ENCODE assay signal across 30 mouse cellular contexts in the genomic region with DNA sequence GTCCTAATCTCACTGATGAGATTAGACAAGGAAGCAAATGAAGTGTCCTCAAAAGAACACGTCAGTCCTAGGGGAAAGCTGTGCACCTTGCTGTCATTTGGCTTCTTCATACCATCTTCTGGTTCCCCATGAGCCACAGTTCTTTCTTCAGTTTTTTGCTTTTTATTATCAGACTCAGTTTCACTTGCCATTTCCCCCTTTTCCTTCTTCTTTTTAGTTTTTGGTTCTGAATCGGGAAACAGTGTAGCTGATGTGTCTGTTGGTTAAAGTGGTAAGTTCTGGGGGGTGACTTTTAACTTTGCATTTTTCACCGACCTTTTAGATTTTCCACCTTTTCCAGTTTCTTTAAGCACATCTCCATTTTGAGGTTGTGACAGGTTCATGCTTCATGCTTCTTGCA. TPM values are rescaled to one million over a fixed set of nuclear protein-coding genes. Genes with fewer than 3 reads are reported as not detected.
DNase-seq lines count a peak whose midpoint lies in the region; ATAC-seq and TF ChIP-seq lines count a peak whose summit lies in the region.
"Had no signal": no experiment of that assay in that cellular context is flagged by ENCODE, and none has a peak within 500 bp of the region (broad histone marks: within the 10 kb centered on the region; RNA-seq: fewer than 3 reads in every experiment).

A gene (plus strand): TSS at position 244 of the 400 bp plus-strand sequence.

- no peak for ATAC-seq in CD4-positive, CD25-positive, alpha-beta regulatory T cell, adult 4 months
- no peak for ATAC-seq in hematopoietic stem cell, adult 5-6 weeks (replicated peaks in 1 of 2; ENCODE audit: insufficient read depth in 1 of 2, low FRiP score in 2 of 2, low TSS enrichment in 1 of 2, low read depth in 1 of 2, poor library complexity in 2 of 2, severe bottlenecking in 2 of 2)
- ATAC-seq in monocyte, adult 5-6 weeks (replicated peaks; ENCODE audit: insufficient number of reproducible peaks, low FRiP score, low TSS enrichment, poor library complexity, severe bottlenecking): 0 out of 2 replicates have a peak, but pooled peaks have one; percentile 13
- ATAC-seq: forebrain, postnatal 0 days; hindbrain, postnatal 0 days; intestine, embryonic 16.5 days had no signal

- H3K4me1 ChIP-seq in bone marrow, adult 2 months (ENCODE audit: control insufficient read depth, insufficient read depth, low read length): peaks cover 3% of the 10 kb centered on the region
- H3K4me1 ChIP-seq: forebrain, embryonic 12.5 days; hindbrain, embryonic 12.5 days; lung, embryonic 15.5 days; neural tube, embryonic 15.5 days had no signal

- no peak within 1 kb of the TSS for H3K4me3 ChIP-seq in bone marrow, adult 2 months (replicated peaks; ENCODE audit: control insufficient read depth, low read depth, low read length)
- H3K4me3 ChIP-seq: forebrain, embryonic 12.5 days; hindbrain, embryonic 12.5 days; lung, embryonic 15.5 days; neural tube, embryonic 15.5 days had no signal

- no peak for TF ChIP-seq CTCF in bone marrow, adult 2 months (IDR thresholded peaks at IDR 0.05; ENCODE audit: control insufficient read depth, insufficient read depth, low read length)

- peak within 1 kb of the TSS; percentile 74 for H3K27ac ChIP-seq in bone marrow, adult 2 months (ENCODE audit: control insufficient read depth, insufficient read depth, low read depth, low read length, poor library complexity)
- H3K27ac ChIP-seq: forebrain, embryonic 12.5 days; hindbrain, embryonic 12.5 days; hindbrain, postnatal 0 days; kidney, postnatal 0 days; lung, embryonic 15.5 days; neural tube, embryonic 15.5 days had no signal

- DNase-seq in adrenal gland, adult 8-10 months: no peak
- DNase-seq in adipocyte (ENCODE audit: low spot score): no peak
- no peak for DNase-seq in kidney, postnatal 10 days
- DNase-seq: cerebellum, adult 11 months; cerebellum, adult 9-11 months; forebrain, postnatal 0 days; gastrocnemius, postnatal 10 days; kidney, adult 8-10 months; liver; lung, postnatal 36 days; midbrain, embryonic 14.5 days; thymus, postnatal 36 days had no signal

- TF ChIP-seq POLR2A in bone marrow, adult 2 months (IDR thresholded peaks at IDR 0.05; ENCODE audit: borderline replicate concordance, control insufficient read depth, low read depth, low read length): no peak

- 7% methylated on average over 3 of the region's 3 CpGs for WGBS in bone marrow, adult 2 months

RNA-seq across cellular contexts. Expression of the gene that starts here (rescaled TPM):
- 10 to 100 TPM; 61.4 to 84.8 TPM for polyA plus RNA-seq in CD4-positive, CD25-positive, alpha-beta regulatory T cell, adult 4 months (2017; shearing (Covaris generic))
- 8.4 and 16.7 TPM in 2 replicates for polyA plus RNA-seq in bone marrow, adult 2 months (2011; ENCODE audit: insufficient read depth, insufficient read length, low replicate concordance, missing spikeins)
- 10.5 and 14.1 TPM in 2 replicates for total RNA-seq in hematopoietic stem cell, adult 5-6 weeks (2017)
- 52.0 to 109 TPM (median 89.6 TPM) in 3 replicates for total RNA-seq in monocyte, adult 5-6 weeks (2017)
- total RNA-seq in adrenal gland, adult 8-10 months (2022): 1 to 10 TPM in 2 of 4 experiments, under 1 TPM in 2; 0.40 to 3.5 (median 0.93) TPM
- total RNA-seq: adrenal gland, postnatal 4 days; forebrain, postnatal 0 days; G1E; gastrocnemius, postnatal 10 days; heart, postnatal 25 days; hindbrain, postnatal 0 days; layer of hippocampus, postnatal 10 days; left cerebral cortex, postnatal 14 days had no signal
- polyA plus RNA-seq: C2C12; forebrain, embryonic 12.5 days; G1E; hindbrain, embryonic 12.5 days; limb, embryonic 11.5 days had no signal
